Mouse (Mus musculus): ENCODE data around the gene Igfbp7. TPM values are rescaled to one million over a fixed set of nuclear protein-coding genes. Genes with fewer than 3 reads are reported as not detected.
"Not testable (repeated sequence)": the region's sequence is repeated elsewhere in the genome, so short reads cannot be mapped to it uniquely, and the experiment has no call there.

The Igfbp7 gene
- polyA plus RNA-seq, 1 experiment from 2014 or later = 437 TPM

DNA sequence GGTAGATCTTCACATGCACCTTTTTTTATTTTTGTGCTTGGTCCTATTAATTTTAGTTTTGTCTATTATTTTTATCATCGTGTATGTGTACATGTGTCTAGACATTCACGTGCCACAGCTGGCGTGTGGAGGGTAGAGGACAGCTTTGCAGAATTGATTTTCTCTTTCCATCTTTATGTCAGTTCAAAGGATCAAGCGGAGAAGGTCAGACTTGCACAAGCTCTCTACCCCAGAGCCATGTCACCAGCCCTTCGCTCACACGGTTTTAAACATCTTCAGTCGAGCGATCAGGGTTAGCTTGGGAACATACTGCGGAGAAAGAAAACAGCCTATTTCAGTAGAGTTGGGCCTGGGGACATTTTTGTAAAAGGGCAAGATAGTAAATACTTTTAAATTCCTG lies 23.2 kb upstream of the Igfbp7 start:
- no peaks in the 10 kb centered on the region for H3K36me3 ChIP-seq (ENCODE audit: control insufficient read depth, insufficient read depth, low read length)
- ATAC-seq (ENCODE audit: low FRiP score, low TSS enrichment) (no peak), DNase-seq (ENCODE audit: low spot score) (no peak)
- TF ChIP-seq CTCF (IDR thresholded peaks at IDR 0.05; ENCODE audit: low read depth) (no peak), EP300 (optimal IDR thresholded peaks at IDR 0.05) (no peak)
- H3K9me3 ChIP-seq (ENCODE audit: control insufficient read depth, low read length) = no peaks in the 10 kb centered on the region
- 75% methylated on average over 9 of the region's 9 CpGs for WGBS
- no peak overlapping the region for H3K4me3 ChIP-seq (ENCODE audit: low read depth, low read length)
- no peak overlapping the region for H3K4me2 ChIP-seq (replicated peaks; ENCODE audit: low read depth)
- no peak overlapping the region for H3K9ac ChIP-seq (ENCODE audit: low read length)
- H3K27me3 ChIP-seq (ENCODE audit: control insufficient read depth, insufficient read depth, low read length) = no peaks in the 10 kb centered on the region
- H3K27ac ChIP-seq (replicated peaks) = no peak overlapping the region
- no peaks in the 10 kb centered on the region for H3K4me1 ChIP-seq (replicated peaks; ENCODE audit: control insufficient read depth, insufficient read depth)

DNA sequence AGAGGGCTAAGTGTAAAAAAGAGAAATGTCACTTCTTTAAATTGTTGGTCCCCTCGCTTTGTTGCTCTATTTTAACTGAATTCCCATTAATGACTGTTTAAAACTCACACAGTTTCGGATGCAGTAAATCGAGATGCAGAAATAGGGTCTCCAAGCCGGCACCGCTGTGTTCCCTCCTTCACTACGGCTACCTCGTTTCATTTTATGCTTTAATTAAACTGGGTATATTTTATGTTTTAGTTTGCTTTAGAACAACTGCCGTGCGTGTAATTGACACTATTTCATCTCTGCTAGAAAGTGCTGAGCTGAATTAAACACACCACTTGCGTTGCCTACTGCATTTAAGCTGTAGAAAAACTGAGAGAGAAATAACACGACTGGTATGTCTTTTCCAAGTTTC lies 22.6 kb upstream of the Igfbp7 start:
- Histone ChIP-seq H3K27ac (replicated peaks) (no peak overlapping the region), H3K27me3 (ENCODE audit: control insufficient read depth, insufficient read depth, low read length) (no peaks in the 10 kb centered on the region), H3K4me1 (replicated peaks; ENCODE audit: control insufficient read depth, insufficient read depth) (no peaks in the 10 kb centered on the region), H3K36me3 (ENCODE audit: control insufficient read depth, insufficient read depth, low read length) (no peaks in the 10 kb centered on the region), H3K4me2 (replicated peaks; ENCODE audit: low read depth) (no peak overlapping the region), H3K9me3 (ENCODE audit: control insufficient read depth, low read length) (no peaks in the 10 kb centered on the region), H3K4me3 (ENCODE audit: low read depth, low read length) (no peak overlapping the region), H3K9ac (ENCODE audit: low read length) (no peak overlapping the region)
- TF ChIP-seq EP300 (optimal IDR thresholded peaks at IDR 0.05) = no peak
- no peak for TF ChIP-seq CTCF (IDR thresholded peaks at IDR 0.05; ENCODE audit: low read depth)
- DNase-seq (ENCODE audit: low spot score) (no peak), ATAC-seq (ENCODE audit: low FRiP score, low TSS enrichment) (no peak)
- 76% methylated on average over 11 of the region's 11 CpGs for WGBS

DNA sequence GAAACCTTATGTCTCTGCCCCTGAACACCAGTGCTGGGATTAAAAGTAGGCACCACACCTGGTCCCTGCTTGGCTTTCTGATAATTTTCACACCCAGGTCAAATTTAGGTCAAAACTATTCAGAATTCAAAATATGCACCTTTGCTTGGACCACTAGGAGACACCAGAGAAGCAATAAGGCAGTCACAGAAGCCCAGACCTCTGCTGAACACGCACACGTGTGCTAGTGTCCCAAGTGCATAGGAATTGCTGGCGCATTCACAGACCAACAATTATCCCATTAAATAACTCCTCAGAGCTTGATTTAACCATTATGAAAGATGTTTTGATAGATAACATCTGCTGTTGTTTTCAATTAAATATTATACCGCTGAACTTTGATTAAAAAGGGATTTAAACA lies 22.2 kb upstream of the Igfbp7 start:
- DNase-seq (ENCODE audit: low spot score) = no peak
- no peak overlapping the region for H3K27ac ChIP-seq (replicated peaks)

DNA sequence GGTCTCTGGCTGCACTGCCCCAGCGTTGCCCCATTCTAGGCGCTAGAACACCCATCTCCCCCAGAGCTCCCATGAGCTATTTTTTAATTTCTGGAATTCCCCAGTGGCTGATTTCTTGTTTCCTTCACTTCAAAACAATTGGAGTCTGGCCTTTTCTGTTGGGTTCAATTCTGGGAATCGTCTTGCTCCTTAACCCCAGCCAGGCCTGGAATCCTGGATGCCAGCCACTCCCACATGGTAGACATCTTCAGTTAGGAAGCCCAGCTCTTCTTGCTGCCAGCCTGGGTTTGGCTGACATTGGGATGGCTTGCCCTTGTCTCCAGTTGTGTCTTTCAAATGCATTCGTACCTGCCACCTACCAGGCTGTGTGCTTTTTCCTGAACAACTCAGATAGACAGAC lies 20.7 kb upstream of the Igfbp7 start:
- WGBS = 65% methylated on average over 4 of the region's 4 CpGs
- Histone ChIP-seq H3K4me1 (replicated peaks; ENCODE audit: control insufficient read depth, insufficient read depth) (no peaks in the 10 kb centered on the region), H3K27me3 (ENCODE audit: control insufficient read depth, insufficient read depth, low read length) (no peaks in the 10 kb centered on the region), H3K9me3 (ENCODE audit: control insufficient read depth, low read length) (no peaks in the 10 kb centered on the region), H3K36me3 (ENCODE audit: control insufficient read depth, insufficient read depth, low read length) (no peaks in the 10 kb centered on the region), H3K4me2 (replicated peaks; ENCODE audit: low read depth) (no peak overlapping the region), H3K4me3 (ENCODE audit: low read depth, low read length) (no peak overlapping the region), H3K9ac (ENCODE audit: low read length) (no peak overlapping the region), H3K27ac (replicated peaks) (no peak overlapping the region)
- DNase-seq (ENCODE audit: low spot score) (no peak), ATAC-seq (ENCODE audit: low FRiP score, low TSS enrichment) (no peak)
- no peak for TF ChIP-seq CTCF (IDR thresholded peaks at IDR 0.05; ENCODE audit: low read depth)
- no peak for TF ChIP-seq EP300 (optimal IDR thresholded peaks at IDR 0.05)

More for the DNA sequence above, 22.2 kb upstream of the Igfbp7 start:
- no peak for ATAC-seq (ENCODE audit: low FRiP score, low TSS enrichment)
- 76% methylated on average over 4 of the region's 4 CpGs for WGBS
- Histone ChIP-seq H3K9ac (ENCODE audit: low read length) (no peak overlapping the region), H3K27me3 (ENCODE audit: control insufficient read depth, insufficient read depth, low read length) (no peaks in the 10 kb centered on the region), H3K4me1 (replicated peaks; ENCODE audit: control insufficient read depth, insufficient read depth) (no peaks in the 10 kb centered on the region), H3K4me2 (replicated peaks; ENCODE audit: low read depth) (no peak overlapping the region), H3K9me3 (ENCODE audit: control insufficient read depth, low read length) (no peaks in the 10 kb centered on the region), H3K4me3 (ENCODE audit: low read depth, low read length) (no peak overlapping the region), H3K36me3 (ENCODE audit: control insufficient read depth, insufficient read depth, low read length) (no peaks in the 10 kb centered on the region)
- no peak for TF ChIP-seq EP300 (optimal IDR thresholded peaks at IDR 0.05)
- TF ChIP-seq CTCF (IDR thresholded peaks at IDR 0.05; ENCODE audit: low read depth) = no peak

DNA sequence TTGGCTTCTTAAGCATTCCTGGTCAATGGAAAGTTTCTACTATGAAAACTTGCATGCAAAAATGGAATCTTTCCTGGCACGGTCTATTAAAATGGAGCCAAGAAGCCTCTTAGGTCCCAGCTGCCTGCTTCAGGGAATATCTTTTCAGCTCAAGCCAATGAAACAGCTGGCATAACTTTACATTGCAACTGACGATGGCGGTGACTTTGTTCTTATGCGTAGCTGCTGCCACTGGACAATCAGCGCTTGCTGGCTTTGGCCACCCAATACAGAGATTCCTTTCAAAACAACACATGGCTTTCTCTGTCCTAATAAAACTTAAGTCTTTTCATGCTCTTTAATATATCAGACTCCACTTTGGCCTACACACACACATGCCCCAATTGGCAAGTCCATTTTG lies 20.1 kb upstream of the Igfbp7 start:
- no peaks in the 10 kb centered on the region for H3K4me1 ChIP-seq (replicated peaks; ENCODE audit: control insufficient read depth, insufficient read depth)
- DNase-seq (ENCODE audit: low spot score) (no peak), ATAC-seq (ENCODE audit: low FRiP score, low TSS enrichment) (no peak)
- no peaks in the 10 kb centered on the region for H3K36me3 ChIP-seq (ENCODE audit: control insufficient read depth, insufficient read depth, low read length)
- H3K27me3 ChIP-seq (ENCODE audit: control insufficient read depth, insufficient read depth, low read length) = no peaks in the 10 kb centered on the region
- no peaks in the 10 kb centered on the region for H3K9me3 ChIP-seq (ENCODE audit: control insufficient read depth, low read length)
- H3K4me2 ChIP-seq (replicated peaks; ENCODE audit: low read depth) = no peak overlapping the region
- 71% methylated on average over 5 of the region's 5 CpGs for WGBS
- TF ChIP-seq EP300 (optimal IDR thresholded peaks at IDR 0.05) = no peak
- no peak overlapping the region for H3K27ac ChIP-seq (replicated peaks)
- H3K9ac ChIP-seq (ENCODE audit: low read length) = no peak overlapping the region
- H3K4me3 ChIP-seq (ENCODE audit: low read depth, low read length) = no peak overlapping the region

DNA sequence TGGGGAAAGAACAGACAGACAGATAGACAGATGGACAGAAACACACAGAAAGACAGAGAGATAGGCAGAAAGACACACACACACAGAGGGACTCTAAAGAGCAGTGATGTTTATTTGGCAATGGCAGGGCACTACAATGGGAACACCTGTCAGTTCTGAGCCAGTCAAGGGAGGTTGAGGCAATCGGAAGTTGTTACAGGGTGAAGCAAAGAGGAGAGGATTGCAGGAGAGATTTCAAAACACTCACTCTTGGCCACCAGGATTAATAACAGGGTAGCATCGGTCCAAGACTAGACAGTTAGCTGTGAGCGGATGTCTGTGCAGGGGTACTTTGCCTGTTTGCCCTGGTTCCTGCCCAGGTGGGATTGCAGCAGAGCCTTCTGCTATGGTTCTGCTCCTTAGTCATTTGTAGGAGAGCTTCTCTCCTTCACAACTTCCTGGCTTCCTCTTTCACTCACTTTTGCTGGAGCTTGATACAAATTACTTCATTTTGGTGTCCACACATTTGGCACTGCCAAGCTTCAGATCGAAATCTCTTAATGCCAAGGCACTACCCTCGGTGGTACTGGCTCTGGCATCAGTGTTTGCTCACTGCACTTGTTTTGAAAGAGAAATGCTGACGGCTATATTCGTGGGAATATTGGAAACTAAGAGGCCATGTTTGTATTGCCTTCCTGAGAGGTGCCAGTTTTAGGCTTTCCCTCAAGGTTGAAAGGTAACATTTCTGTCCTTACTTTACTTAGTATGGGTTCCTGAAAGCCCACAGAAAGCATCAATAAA lies 18.1 kb upstream of the Igfbp7 start:
- H3K27me3 ChIP-seq (ENCODE audit: control insufficient read depth, insufficient read depth, low read length) = no peaks in the 10 kb centered on the region
- H3K4me1 ChIP-seq (replicated peaks; ENCODE audit: control insufficient read depth, insufficient read depth) = no peaks in the 10 kb centered on the region
- ATAC-seq (ENCODE audit: low FRiP score, low TSS enrichment) (no peak), DNase-seq (ENCODE audit: low spot score) (no peak)
- TF ChIP-seq EP300 (optimal IDR thresholded peaks at IDR 0.05) = no peak
- no peak for TF ChIP-seq CTCF (IDR thresholded peaks at IDR 0.05; ENCODE audit: low read depth)
- H3K9ac ChIP-seq (ENCODE audit: low read length) = no peak overlapping the region
- no peak overlapping the region for H3K4me3 ChIP-seq (ENCODE audit: low read depth, low read length)
- H3K27ac ChIP-seq (replicated peaks) = no peak overlapping the region
- H3K36me3 ChIP-seq (ENCODE audit: control insufficient read depth, insufficient read depth, low read length) = no peaks in the 10 kb centered on the region
- H3K9me3 ChIP-seq (ENCODE audit: control insufficient read depth, low read length) = no peaks in the 10 kb centered on the region
- 65% methylated on average over 7 of the region's 7 CpGs for WGBS
- no peak overlapping the region for H3K4me2 ChIP-seq (replicated peaks; ENCODE audit: low read depth)

DNA sequence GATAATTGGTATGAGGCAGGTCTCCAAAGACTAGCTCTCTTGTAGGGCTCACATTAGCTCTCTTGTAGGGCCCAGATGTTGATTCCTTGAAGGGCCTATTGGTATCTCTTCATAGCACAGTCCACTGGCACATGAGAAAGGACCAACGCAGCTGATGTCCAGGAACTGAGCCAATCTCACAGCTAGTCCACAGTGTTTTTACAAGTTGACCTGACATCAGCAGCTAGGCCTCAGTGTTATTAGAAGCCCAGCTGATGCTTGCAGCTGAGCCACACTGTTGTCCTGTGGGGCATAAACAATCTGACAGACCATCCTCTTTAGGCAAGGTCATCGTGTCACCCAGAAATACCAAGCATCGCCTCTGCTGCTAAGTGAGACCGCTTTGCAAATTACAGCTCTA lies 11.7 kb upstream of the Igfbp7 start:
- not testable (repeated sequence) for H3K36me3 ChIP-seq (ENCODE audit: control insufficient read depth, insufficient read depth, low read length); DNase-seq (ENCODE audit: low spot score); H3K27me3 ChIP-seq (ENCODE audit: control insufficient read depth, insufficient read depth, low read length); H3K27ac ChIP-seq (replicated peaks); H3K4me3 ChIP-seq (ENCODE audit: low read depth, low read length); ATAC-seq (ENCODE audit: low FRiP score, low TSS enrichment); H3K9me3 ChIP-seq (ENCODE audit: control insufficient read depth, low read length); H3K4me1 ChIP-seq (replicated peaks; ENCODE audit: control insufficient read depth, insufficient read depth); H3K4me2 ChIP-seq (replicated peaks; ENCODE audit: low read depth); H3K9ac ChIP-seq (ENCODE audit: low read length)
- 56% methylated on average over 4 of the region's 4 CpGs for WGBS

Data from stomach, postnatal 0 days (tissue).